Mouse (Mus musculus) limb, embryonic 13.5 days (tissue): ENCODE measurements around the gene Mmadhc. TPM values are rescaled to one million over a fixed set of nuclear protein-coding genes. Genes with fewer than 3 reads are reported as not detected.
A peak's percentile ranks its signal among the peaks of the same experiment; 100 is the strongest.

ENCODE experiments used
- ATAC-seq: fragments of 200-750 bp; cut with Nextera tagmentation; 2 replicates; pipeline ENCODE4 v1.8.0; 2017; ENCODE audit warnings: low read depth, moderate number of reproducible peaks, moderate TSS enrichment; ENCODE audit not compliant: low FRiP score
- H3K27ac ChIP-seq: fragments of 300-500 bp; sonication (generic); 2 replicates; pipeline ENCODE4 v1.5.1; 2015; ENCODE audit warnings: inconsistent platforms, mild to moderate bottlenecking, moderate library complexity
- H3K27me3 ChIP-seq: fragments of 300-500 bp; sonication (generic); 2 replicates; pipeline ENCODE4 v1.6.1; 2015; ENCODE audit warnings: mild to moderate bottlenecking, inconsistent platforms
- H3K36me3 ChIP-seq: fragments of 300-500 bp; sonication (generic); 2 replicates; pipeline ENCODE4 v1.6.1; 2015; ENCODE audit warnings: inconsistent platforms, mild to moderate bottlenecking, moderate library complexity
- H3K4me1 ChIP-seq: fragments of 300-500 bp; sonication (generic); 2 replicates; pipeline ENCODE4 v1.6.1; 2015; ENCODE audit warnings: inconsistent platforms
- H3K4me2 ChIP-seq: fragments of 300-500 bp; sonication (generic); replicated peaks from 2 replicates; pipeline ENCODE4 v1.6.1; 2015; ENCODE audit warnings: inconsistent platforms, mild to moderate bottlenecking, moderate library complexity
- H3K4me3 ChIP-seq: fragments of 300-500 bp; sonication (generic); 2 replicates; pipeline ENCODE4 v1.5.1; 2015; ENCODE audit warnings: moderate library complexity, mild to moderate bottlenecking, inconsistent platforms
- H3K9ac ChIP-seq: fragments of 300-500 bp; sonication (generic); 2 replicates; pipeline ENCODE4 v1.6.1; 2015; ENCODE audit warnings: mild to moderate bottlenecking, inconsistent platforms
- H3K9me3 ChIP-seq: fragments of 300-500 bp; sonication (generic); 2 replicates; pipeline ENCODE4 v1.6.1; 2016; ENCODE audit warnings: inconsistent platforms
- WGBS: fragments of 180-500 bp; shearing (Covaris S2); methylation state at CpG from one replicate; pipeline ENCODE4 v1.1.7; 2015; 5-methylcytosine and 5-hydroxymethylcytosine counted together
- polyA plus RNA-seq: library from polyadenylated mRNA; unstranded; fragments of >200 nt; fragmentation: Nextera tagmentation; extraction: Ambion mirVana; gene quantifications from 2 replicates; pipeline ENCODE4 v1.2.1, GENCODE M21; 2015

Mmadhc gene
- polyA plus RNA-seq, 1 experiment from 2014 or later = 173 TPM

- Histone ChIP-seq H3K4me3 (no peak overlapping the region), H3K27me3 (no peaks in the 10 kb centered on the region), H3K9me3 (no peaks in the 10 kb centered on the region), H3K4me2 (peak overlapping the region; percentile 10), H3K36me3 (peaks cover 18% of the 10 kb centered on the region), H3K4me1 (peaks cover 24% of the 10 kb centered on the region), H3K27ac (no peak overlapping the region), H3K9ac (no peak overlapping the region)
- WGBS = 82% methylated on average over 2 of the region's 2 CpGs
- ATAC-seq = no peak
Observed at GRCm38 (mm10) chr2:50294084-50294483, 2.5 kb downstream of the Mmadhc start.

- WGBS = 83% methylated on average over 3 of the region's 3 CpGs
- no peaks in the 10 kb centered on the region for H3K9me3 ChIP-seq
- no peaks in the 10 kb centered on the region for H3K27me3 ChIP-seq
- H3K4me2 ChIP-seq = no peak overlapping the region
- peaks cover 23% of the 10 kb centered on the region for H3K36me3 ChIP-seq
- peaks cover 24% of the 10 kb centered on the region for H3K4me1 ChIP-seq
- H3K9ac ChIP-seq = no peak overlapping the region
- H3K4me3 ChIP-seq = no peak overlapping the region
- H3K27ac ChIP-seq = no peak overlapping the region
- ATAC-seq = no peak
Observed at GRCm38 (mm10) chr2:50293572-50293971, 3.0 kb downstream of the Mmadhc start.

- peaks cover 40% of the 10 kb centered on the region for H3K36me3 ChIP-seq
- H3K9me3 ChIP-seq = no peaks in the 10 kb centered on the region
- no peak overlapping the region for H3K4me3 ChIP-seq
- H3K9ac ChIP-seq = no peak overlapping the region
- no peak overlapping the region for H3K27ac ChIP-seq
- H3K27me3 ChIP-seq = no peaks in the 10 kb centered on the region
- no peak overlapping the region for H3K4me2 ChIP-seq
- WGBS = 67% methylated on average over 2 of the region's 2 CpGs
- H3K4me1 ChIP-seq = peaks cover 24% of the 10 kb centered on the region
- ATAC-seq = no peak
Observed at GRCm38 (mm10) chr2:50291901-50292300, 4.7 kb downstream of the Mmadhc start.

DNA sequence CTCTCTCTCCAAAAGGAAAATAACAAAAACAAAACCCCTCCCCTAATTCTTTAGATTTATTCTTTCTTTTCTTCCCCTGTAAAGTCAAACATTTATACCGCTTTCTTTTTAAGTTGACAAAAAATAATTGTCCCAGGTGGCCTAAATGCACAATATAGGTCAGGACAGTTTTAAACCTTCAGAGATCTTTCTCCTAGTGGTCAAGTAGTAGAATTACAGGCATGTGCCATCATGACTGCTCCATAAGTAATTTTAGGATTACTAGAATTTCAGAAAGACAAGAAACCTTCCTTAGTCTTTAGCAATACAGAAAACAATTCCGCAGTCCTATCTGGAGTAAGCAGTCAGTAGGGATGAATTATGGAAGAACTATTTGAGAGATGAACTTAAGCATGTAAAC, 5.8 kb downstream of the Mmadhc start:
- no peaks in the 10 kb centered on the region for H3K27me3 ChIP-seq
- H3K36me3 ChIP-seq = peaks cover 47% of the 10 kb centered on the region
- 95% methylated on average over 2 of the region's 2 CpGs for WGBS
- H3K4me1 ChIP-seq = peaks cover 24% of the 10 kb centered on the region
- no peak overlapping the region for H3K9ac ChIP-seq
- H3K27ac ChIP-seq = no peak overlapping the region
- no peak overlapping the region for H3K4me3 ChIP-seq
- H3K4me2 ChIP-seq = no peak overlapping the region
- H3K9me3 ChIP-seq = no peaks in the 10 kb centered on the region
- ATAC-seq = no peak

- no peaks in the 10 kb centered on the region for H3K27me3 ChIP-seq
- no peak overlapping the region for H3K27ac ChIP-seq
- ATAC-seq = no peak
- H3K4me1 ChIP-seq = 0 out of 2 replicates have a peak, but pooled peaks cover 2% of the 10 kb centered on the region
- H3K4me2 ChIP-seq = no peak overlapping the region
- H3K9me3 ChIP-seq = no peaks in the 10 kb centered on the region
- no peak overlapping the region for H3K9ac ChIP-seq
- H3K36me3 ChIP-seq = peaks cover 66% of the 10 kb centered on the region
- 89% methylated on average over 3 of the region's 3 CpGs for WGBS
- no peak overlapping the region for H3K4me3 ChIP-seq
Observed at GRCm38 (mm10) chr2:50284781-50285180, 11.8 kb downstream of the Mmadhc start.

- Histone ChIP-seq H3K9ac (no peak overlapping the region), H3K4me1 (0 out of 2 replicates have a peak, but pooled peaks cover 2% of the 10 kb centered on the region), H3K36me3 (peaks cover 68% of the 10 kb centered on the region), H3K27me3 (no peaks in the 10 kb centered on the region), H3K9me3 (no peaks in the 10 kb centered on the region), H3K27ac (no peak overlapping the region), H3K4me3 (no peak overlapping the region), H3K4me2 (no peak overlapping the region)
- no peak for ATAC-seq
- 63% methylated on average over 5 of the region's 5 CpGs for WGBS
Observed at GRCm38 (mm10) chr2:50284040-50284439, 12.6 kb downstream of the Mmadhc start.

GRCm38 (mm10) chr2:50276715-50277114, 19.9 kb downstream of the Mmadhc start:
- no peak overlapping the region for H3K9ac ChIP-seq

DNA sequence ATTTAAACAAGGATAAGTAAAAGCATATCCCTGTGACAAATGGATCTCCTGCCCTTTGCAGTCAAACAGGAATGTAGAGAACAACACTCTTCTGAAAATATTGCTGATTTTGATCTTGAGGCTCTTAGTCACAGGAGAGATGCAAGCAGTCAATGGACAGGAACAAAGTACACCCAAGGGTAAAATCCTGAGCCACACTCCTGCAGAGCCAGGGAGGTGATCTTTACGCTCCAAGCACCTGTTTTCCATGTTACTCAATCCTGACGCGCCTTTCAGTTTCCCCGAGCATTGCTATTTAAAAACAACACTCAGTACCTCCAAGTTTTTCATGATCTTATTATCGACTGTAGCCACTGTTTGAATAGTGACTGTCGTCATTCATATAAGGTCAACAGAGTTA, 23.2 kb downstream of the Mmadhc start:
- Histone ChIP-seq H3K36me3 (peaks cover 12% of the 10 kb centered on the region), H3K27ac (no peak overlapping the region), H3K27me3 (no peaks in the 10 kb centered on the region), H3K9ac (no peak overlapping the region), H3K4me3 (no peak overlapping the region), H3K9me3 (no peaks in the 10 kb centered on the region), H3K4me1 (peaks cover 17% of the 10 kb centered on the region), H3K4me2 (no peak overlapping the region)
- WGBS = 61% methylated on average over 6 of the region's 6 CpGs
- ATAC-seq = no peak

More at GRCm38 (mm10) chr2:50276715-50277114, 19.9 kb downstream of the Mmadhc start:
- no peaks in the 10 kb centered on the region for H3K9me3 ChIP-seq
- WGBS = 52% methylated on average over 10 of the region's 10 CpGs
- H3K4me2 ChIP-seq = no peak overlapping the region
- peaks cover 17% of the 10 kb centered on the region for H3K4me1 ChIP-seq
- H3K4me3 ChIP-seq = no peak overlapping the region
- no peak overlapping the region for H3K27ac ChIP-seq
- peaks cover 36% of the 10 kb centered on the region for H3K36me3 ChIP-seq
- H3K27me3 ChIP-seq = no peaks in the 10 kb centered on the region
- ATAC-seq = no peak

DNA sequence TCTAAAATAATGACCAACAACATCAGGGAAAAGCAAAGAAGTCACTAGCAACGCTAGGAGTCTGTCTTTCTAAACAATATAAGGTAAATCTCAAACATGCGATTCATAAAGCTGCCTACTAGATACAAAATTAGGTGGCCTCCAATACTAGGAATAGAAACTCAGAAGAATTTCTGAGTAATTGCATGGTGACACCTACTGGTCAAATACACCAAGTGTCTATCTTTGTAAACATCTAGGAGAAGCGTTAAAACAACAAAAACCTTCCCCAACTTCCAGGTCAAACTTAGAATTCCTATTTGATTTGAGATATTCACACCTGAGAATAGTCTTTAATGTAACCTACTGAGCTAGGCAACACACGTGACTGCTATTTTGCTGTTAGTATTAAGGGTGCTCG, 24.4 kb downstream of the Mmadhc start:
- H3K27ac ChIP-seq = no peak overlapping the region
- peaks cover 17% of the 10 kb centered on the region for H3K4me1 ChIP-seq
- no peaks in the 10 kb centered on the region for H3K9me3 ChIP-seq
- H3K36me3 ChIP-seq = peaks cover 4% of the 10 kb centered on the region; the same call in 1 of the 2 replicates
- no peaks in the 10 kb centered on the region for H3K27me3 ChIP-seq
- 39% methylated on average over 5 of the region's 5 CpGs for WGBS
- H3K4me3 ChIP-seq = no peak overlapping the region
- H3K4me2 ChIP-seq = no peak overlapping the region
- no peak for ATAC-seq
- H3K9ac ChIP-seq = no peak overlapping the region

GRCm38 (mm10) chr2:50268514-50268913, 28.1 kb downstream of the Mmadhc start:
- Histone ChIP-seq H3K9me3 (no peaks in the 10 kb centered on the region), H3K27me3 (no peaks in the 10 kb centered on the region), H3K9ac (no peak overlapping the region)

DNA sequence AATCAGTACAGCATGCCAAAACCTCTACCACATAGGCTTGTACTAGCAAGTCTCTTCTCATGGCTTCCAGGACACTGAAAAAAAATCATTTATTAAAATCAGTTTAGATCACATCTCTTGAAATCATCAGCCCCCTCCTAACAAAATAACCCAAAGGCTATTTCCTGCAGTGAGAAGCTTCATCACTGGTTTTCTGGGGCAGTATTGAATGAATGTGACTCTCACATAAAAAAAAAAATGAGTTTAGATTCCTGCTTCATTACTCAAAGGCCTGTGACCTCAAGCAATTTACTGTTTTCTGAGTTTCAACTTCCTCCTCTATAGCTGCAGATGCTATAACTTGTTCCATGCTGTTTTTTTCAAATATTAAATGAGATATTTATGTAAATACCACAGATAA, 29.6 kb downstream of the Mmadhc start:
- no peak overlapping the region for H3K27ac ChIP-seq
- H3K9me3 ChIP-seq = no peaks in the 10 kb centered on the region
- no peak overlapping the region for H3K4me3 ChIP-seq
- H3K27me3 ChIP-seq = no peaks in the 10 kb centered on the region
- no peaks in the 10 kb centered on the region for H3K4me1 ChIP-seq
- no peak for ATAC-seq
- no peaks in the 10 kb centered on the region for H3K36me3 ChIP-seq
- H3K4me2 ChIP-seq = no peak overlapping the region
- no peak overlapping the region for H3K9ac ChIP-seq

More at GRCm38 (mm10) chr2:50268514-50268913, 28.1 kb downstream of the Mmadhc start:
- no peak overlapping the region for H3K4me2 ChIP-seq
- no peaks in the 10 kb centered on the region for H3K4me1 ChIP-seq
- H3K4me3 ChIP-seq = no peak overlapping the region
- 29% methylated on average over 2 of the region's 2 CpGs for WGBS
- H3K27ac ChIP-seq = no peak overlapping the region
- no peaks in the 10 kb centered on the region for H3K36me3 ChIP-seq
- no peak for ATAC-seq

- Histone ChIP-seq H3K4me2 (no peak overlapping the region), H3K27ac (no peak overlapping the region), H3K27me3 (no peaks in the 10 kb centered on the region), H3K4me1 (no peaks in the 10 kb centered on the region), H3K36me3 (no peaks in the 10 kb centered on the region), H3K9me3 (no peaks in the 10 kb centered on the region), H3K4me3 (no peak overlapping the region), H3K9ac (no peak overlapping the region)
- ATAC-seq = no peak
- 17% methylated on average over 2 of the region's 2 CpGs for WGBS
Observed at GRCm38 (mm10) chr2:50265215-50265785, 31.3 kb downstream of the Mmadhc start.

DNA sequence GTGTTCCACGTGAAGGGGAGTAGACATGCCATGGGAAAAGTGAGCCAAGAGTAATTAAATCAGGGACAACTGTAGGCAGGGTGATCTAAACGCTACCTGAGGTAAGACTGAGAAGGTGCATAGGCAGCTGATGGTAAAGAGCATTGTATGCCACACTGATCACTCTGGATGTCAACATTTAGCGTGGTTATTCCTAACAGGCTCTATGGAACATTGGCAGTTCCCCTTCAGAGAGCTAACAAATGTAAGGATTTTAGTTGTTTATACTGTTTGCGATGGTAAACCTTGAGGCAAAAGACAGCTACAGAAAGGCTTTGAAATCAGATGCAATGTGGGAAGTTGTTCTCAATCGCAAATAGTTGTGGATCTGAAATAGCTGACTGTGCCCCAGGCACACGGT, 32.5 kb downstream of the Mmadhc start:
- Histone ChIP-seq H3K9ac (no peak overlapping the region), H3K27me3 (no peaks in the 10 kb centered on the region), H3K9me3 (no peaks in the 10 kb centered on the region), H3K4me2 (no peak overlapping the region), H3K36me3 (no peaks in the 10 kb centered on the region), H3K4me3 (no peak overlapping the region), H3K4me1 (no peaks in the 10 kb centered on the region), H3K27ac (no peak overlapping the region)
- 67% methylated on average over 6 of the region's 6 CpGs for WGBS
- no peak for ATAC-seq
